Mouse (Mus musculus): ENCODE results near the gene Galnt7.

- no peak for TF ChIP-seq CTCF (IDR thresholded peaks at IDR 0.05 in 2 of 3, conservative IDR thresholded peaks at IDR 0.05 in 1 of 3; ENCODE audit: control insufficient read depth in 1 of 3, insufficient read depth in 1 of 3, low read depth in 2 of 3, low read length in 3 of 3, poor library complexity in 1 of 3, severe bottlenecking in 1 of 3)
- TF ChIP-seq KAT2A (conservative IDR thresholded peaks at IDR 0.05; ENCODE audit: low read depth, low read length): no peak
- no peak for TF ChIP-seq GABPA (IDR thresholded peaks at IDR 0.05; ENCODE audit: low read depth, low read length)
- TF ChIP-seq MEF2A (IDR thresholded peaks at IDR 0.05; ENCODE audit: extremely low read depth, insufficient replicate concordance, low read depth, low read length, poor library complexity, severe bottlenecking): no peak
- no peak for TF ChIP-seq POLR2A (IDR thresholded peaks at IDR 0.05; ENCODE audit: control insufficient read depth in 1 of 2, insufficient read depth in 1 of 2, low read depth in 1 of 2, low read length in 2 of 2, poor library complexity in 1 of 2)
- TF ChIP-seq POLR2AphosphoS5 (IDR thresholded peaks at IDR 0.05; ENCODE audit: borderline replicate concordance, low read depth, low read length): no peak
- no peak for TF ChIP-seq CHD2 (IDR thresholded peaks at IDR 0.05; ENCODE audit: low read length)
Observed at GRCm38 (mm10) chr8:57610706-57611418, 42.0 kb downstream of the Galnt7 start.

Measured in MEL (cell line).